Mouse (Mus musculus) midbrain, postnatal 0 days (tissue): ENCODE data around the gene Necab2. TPM values are rescaled to one million over a fixed set of nuclear protein-coding genes. Genes with fewer than 3 reads are reported as not detected.

Experiments used
- ATAC-seq: fragments of 200-750 bp; cut with Nextera tagmentation; 2 replicates; pipeline ENCODE4 v1.8.0; 2017; ENCODE audit warnings: moderate number of reproducible peaks, mild to moderate bottlenecking, moderate TSS enrichment, moderate library complexity; ENCODE audit not compliant: low FRiP score
- DNase-seq: peaks from one replicate; pipeline ENCODE4 v3.0.0-alpha.2; 2015; ENCODE audit warnings: low spot score
- H3K27ac ChIP-seq: fragments of 300-500 bp; sonication (generic); 2 replicates; pipeline ENCODE4 v1.5.1; 2014; ENCODE audit warnings: low read depth, mild to moderate bottlenecking, low read length, mixed read lengths
- H3K27me3 ChIP-seq: fragments of 300-500 bp; sonication (generic); 2 replicates; pipeline ENCODE4 v1.6.1; 2014; ENCODE audit warnings: low read length, control low read depth, mixed read lengths; ENCODE audit not compliant: insufficient read depth
- H3K36me3 ChIP-seq: fragments of 300-500 bp; sonication (generic); 2 replicates; pipeline ENCODE4 v1.6.1; 2014; ENCODE audit warnings: low read length, control low read depth, mixed read lengths; ENCODE audit not compliant: insufficient read depth
- H3K4me1 ChIP-seq: fragments of 300-500 bp; sonication (generic); 2 replicates; pipeline ENCODE4 v1.6.1; 2014; ENCODE audit warnings: mild to moderate bottlenecking, control low read depth, antibody characterized with exemption, low read length, mixed read lengths; ENCODE audit not compliant: insufficient read depth
- H3K4me2 ChIP-seq: fragments of 300-500 bp; sonication (generic); 2 replicates; pipeline ENCODE4 v1.6.1; 2014; ENCODE audit warnings: low read depth, mild to moderate bottlenecking, low read length, mixed read lengths; ENCODE audit not compliant: poor library complexity, severe bottlenecking
- H3K4me3 ChIP-seq: fragments of 300-500 bp; sonication (generic); 2 replicates; pipeline ENCODE4 v1.5.1; 2014; ENCODE audit warnings: low read depth, mild to moderate bottlenecking, low read length, moderate library complexity
- H3K9ac ChIP-seq: fragments of 300-500 bp; sonication (generic); replicated peaks from 2 replicates; pipeline ENCODE4 v1.6.1; 2014; ENCODE audit warnings: mild to moderate bottlenecking, low read length, moderate library complexity, mixed read lengths; ENCODE audit not compliant: poor library complexity, severe bottlenecking
- H3K9me3 ChIP-seq: fragments of 300-500 bp; sonication (generic); 2 replicates; pipeline ENCODE4 v1.6.1; 2016; ENCODE audit warnings: low read length, control low read depth
- CTCF ChIP-seq: IDR thresholded peaks from 2 replicates; pipeline ENCODE4 v1.5.1; 2016; ENCODE audit warnings: antibody characterized with exemption, mild to moderate bottlenecking
- WGBS: fragments of 180-500 bp; shearing (Covaris S2); extraction: QIAGEN DNeasy Blood & Tissue Kit; methylation state at CpG from one replicate; pipeline ENCODE4 v1.1.7; 2014; 5-methylcytosine and 5-hydroxymethylcytosine counted together
- polyA plus RNA-seq: library from polyadenylated mRNA; unstranded; fragments of >200 nt; fragmentation: Nextera tagmentation; extraction: Ambion mirVana; gene quantifications from 2 replicates; pipeline ENCODE4 v1.2.1, GENCODE M21; 2015
- total RNA-seq: library from RNA; depleted of rRNA; stranded (reverse); fragments of >200 nt; gene quantifications from 2 replicates; pipeline ENCODE4 v1.2.3, GENCODE M21; 2014

The Necab2 gene
- total and polyA plus RNA-seq, 2 experiments from 2014 or later = 76.6 to 119 TPM

- ATAC-seq (no peak), DNase-seq (no peak)
- Histone ChIP-seq H3K4me3 (no peak overlapping the region), H3K9ac (no peak overlapping the region), H3K27ac (no peak overlapping the region; the same call in 1 of the 2 replicates), H3K9me3 (no peaks in the 10 kb centered on the region), H3K36me3 (no peaks in the 10 kb centered on the region), H3K27me3 (no peaks in the 10 kb centered on the region), H3K4me1 (no peaks in the 10 kb centered on the region), H3K4me2 (no peak overlapping the region)
- WGBS = 82% methylated on average over 6 of the region's 6 CpGs
- TF ChIP-seq CTCF = no peak
Measured at GRCm38 (mm10) chr8:119426069-119426735, 20.3 kb upstream of the Necab2 start.

GRCm38 (mm10) chr8:119427634-119428349, 18.7 kb upstream of the Necab2 start:
- no peak overlapping the region for H3K4me3 ChIP-seq
- no peak overlapping the region for H3K9ac ChIP-seq
- H3K27ac ChIP-seq = no peak overlapping the region
- H3K4me2 ChIP-seq = no peak overlapping the region
- TF ChIP-seq CTCF = no peak
- H3K9me3 ChIP-seq = no peaks in the 10 kb centered on the region
- ATAC-seq (no peak), DNase-seq (no peak)
- no peaks in the 10 kb centered on the region for H3K27me3 ChIP-seq
- 79% methylated on average over 12 of the region's 12 CpGs for WGBS
- no peaks in the 10 kb centered on the region for H3K4me1 ChIP-seq
- H3K36me3 ChIP-seq = no peaks in the 10 kb centered on the region

- Histone ChIP-seq H3K4me3 (no peak overlapping the region), H3K4me2 (no peak overlapping the region), H3K9ac (no peak overlapping the region), H3K4me1 (no peaks in the 10 kb centered on the region), H3K9me3 (no peaks in the 10 kb centered on the region), H3K36me3 (no peaks in the 10 kb centered on the region), H3K27ac (no peak overlapping the region), H3K27me3 (no peaks in the 10 kb centered on the region)
- ATAC-seq (no peak), DNase-seq (no peak)
- no peak for TF ChIP-seq CTCF
- 67% methylated on average over 7 of the region's 7 CpGs for WGBS
Measured at GRCm38 (mm10) chr8:119428350-119428740, 18.2 kb upstream of the Necab2 start.

- Histone ChIP-seq H3K36me3 (no peaks in the 10 kb centered on the region), H3K4me2 (no peak overlapping the region), H3K4me1 (no peaks in the 10 kb centered on the region), H3K27ac (no peak overlapping the region), H3K9ac (no peak overlapping the region), H3K27me3 (no peaks in the 10 kb centered on the region), H3K9me3 (no peaks in the 10 kb centered on the region), H3K4me3 (no peak overlapping the region)
- ATAC-seq (no peak), DNase-seq (no peak)
- TF ChIP-seq CTCF = no peak
- WGBS = 79% methylated on average over 5 of the region's 5 CpGs
Measured at GRCm38 (mm10) chr8:119428766-119429327, 17.7 kb upstream of the Necab2 start.

- H3K9ac ChIP-seq = no peak overlapping the region
- no peak for TF ChIP-seq CTCF
- no peak overlapping the region for H3K4me2 ChIP-seq
- H3K36me3 ChIP-seq = no peaks in the 10 kb centered on the region
- no peaks in the 10 kb centered on the region for H3K27me3 ChIP-seq
- H3K4me1 ChIP-seq = no peaks in the 10 kb centered on the region
- DNase-seq (no peak), ATAC-seq (no peak)
- H3K9me3 ChIP-seq = no peaks in the 10 kb centered on the region
- no peak overlapping the region for H3K27ac ChIP-seq
- no peak overlapping the region for H3K4me3 ChIP-seq
- 85% methylated on average over 3 of the region's 3 CpGs for WGBS
Measured at GRCm38 (mm10) chr8:119429552-119429951, 17.0 kb upstream of the Necab2 start.

GRCm38 (mm10) chr8:119430250-119430649, 16.3 kb upstream of the Necab2 start:
- DNase-seq (no peak), ATAC-seq (no peak)
- TF ChIP-seq CTCF = no peak
- no peaks in the 10 kb centered on the region for H3K27me3 ChIP-seq
- H3K36me3 ChIP-seq = no peaks in the 10 kb centered on the region
- H3K4me2 ChIP-seq = no peak overlapping the region
- H3K9me3 ChIP-seq = no peaks in the 10 kb centered on the region
- no peak overlapping the region for H3K27ac ChIP-seq
- H3K9ac ChIP-seq = no peak overlapping the region
- WGBS = 81% methylated on average over 8 of the region's 8 CpGs
- H3K4me3 ChIP-seq = no peak overlapping the region
- no peaks in the 10 kb centered on the region for H3K4me1 ChIP-seq
